Mouse (Mus musculus) lung, postnatal 10 days (tissue): ENCODE data around the gene Gm48551.

Experiments used
- DNase-seq: peaks from one replicate; pipeline ENCODE4 v3.0.0; 2021

Gene Gm48551

DNA sequence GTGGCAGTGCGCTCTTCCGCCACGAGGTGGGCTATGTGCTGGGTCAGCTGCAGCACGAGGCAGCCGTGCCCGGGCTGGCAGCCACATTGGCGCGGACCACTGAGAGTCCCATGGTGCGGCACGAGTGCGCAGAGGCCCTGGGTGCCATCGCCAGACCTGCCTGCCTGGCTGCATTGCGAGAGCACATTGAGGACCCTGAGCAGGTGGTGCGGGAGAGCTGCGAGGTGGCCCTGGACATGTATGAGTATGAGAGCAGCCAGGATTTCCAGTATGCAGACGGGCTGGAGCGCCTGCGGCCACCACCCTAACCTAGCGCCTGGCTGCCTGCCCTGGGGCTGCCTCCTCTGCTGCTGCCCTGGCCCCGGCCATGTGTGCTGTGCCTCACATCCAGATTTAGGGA is 3.5 kb downstream of the Gm48551 start:
- no peak for DNase-seq

GRCm38 (mm10) chr10:81388505-81389055 is 4.3 kb downstream of the Gm48551 start, which contains the start of gene Gm48552:
TSS of gene Gm48552 (plus strand) at chr10:81389005.
- DNase-seq: no peak

DNA sequence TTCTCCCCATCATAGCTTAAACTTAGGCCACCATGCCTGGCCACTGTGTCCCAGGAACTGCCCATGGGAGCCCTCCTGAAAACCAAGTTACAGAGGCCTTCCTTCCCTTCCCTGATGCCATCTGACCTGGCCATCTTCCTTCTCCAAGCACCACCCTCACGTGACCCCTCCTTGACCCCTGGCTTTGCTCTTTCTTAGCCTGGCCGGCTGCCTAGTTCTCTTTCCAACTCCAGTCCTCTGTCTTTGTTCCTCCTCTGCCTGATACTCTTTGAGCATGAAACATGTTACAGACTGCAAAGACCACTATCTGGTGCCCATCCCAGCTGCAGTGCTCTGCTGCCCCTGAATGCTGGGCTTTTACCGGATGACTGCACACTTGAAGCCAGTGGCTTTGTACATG is 5.1 kb downstream of the Gm48551 start:
- DNase-seq: peak; percentile 67

GRCm38 (mm10) chr10:81389801-81390677 is 5.8 kb downstream of the Gm48551 start:
- peak; percentile 88 for DNase-seq

DNA sequence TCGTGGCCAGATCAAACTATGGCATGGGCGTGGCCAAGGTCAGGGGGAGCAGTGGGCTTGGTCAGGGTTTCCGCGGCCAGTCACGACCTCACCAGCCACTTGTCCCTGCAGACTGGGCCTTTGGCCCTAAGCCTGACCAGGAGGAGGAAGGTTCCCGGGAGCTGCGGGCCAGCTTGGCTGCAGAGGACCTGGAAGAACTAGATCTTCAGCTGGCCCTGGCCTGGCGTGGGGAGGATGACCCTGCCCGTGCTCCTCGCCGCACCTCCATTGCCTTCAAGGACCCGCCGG is 6.4 kb downstream of the Gm48551 start:
- DNase-seq: no peak

- no peak for DNase-seq
These were observed 8.0 kb downstream of the Gm48551 start for GRCm38 (mm10) chr10:81392270-81392669.

DNA sequence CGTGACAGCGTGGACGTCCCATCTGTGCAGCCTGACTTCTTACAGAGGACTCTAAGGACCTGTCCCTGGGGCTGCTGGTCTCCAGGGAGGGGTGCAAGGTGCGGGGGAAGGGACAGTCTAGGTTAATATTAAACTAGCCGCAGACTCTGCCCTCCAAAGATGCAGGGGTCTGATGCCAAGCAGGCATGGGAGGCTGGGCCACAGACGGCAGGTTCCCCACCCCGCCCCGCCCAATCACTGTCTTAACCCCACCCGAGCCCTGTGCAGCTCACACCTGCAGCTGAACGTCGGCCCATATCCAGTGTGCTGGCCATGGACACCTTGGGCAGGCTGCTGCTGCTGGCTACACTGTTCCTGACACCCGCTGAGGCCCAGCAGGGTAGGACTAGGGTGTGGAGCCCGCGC is 8.5 kb downstream of the Gm48551 start, which contains the start of gene Smim24:
TSS of gene Smim24 (plus strand) at position 271 of the 405 bp plus-strand sequence.
- no peak for DNase-seq

DNA sequence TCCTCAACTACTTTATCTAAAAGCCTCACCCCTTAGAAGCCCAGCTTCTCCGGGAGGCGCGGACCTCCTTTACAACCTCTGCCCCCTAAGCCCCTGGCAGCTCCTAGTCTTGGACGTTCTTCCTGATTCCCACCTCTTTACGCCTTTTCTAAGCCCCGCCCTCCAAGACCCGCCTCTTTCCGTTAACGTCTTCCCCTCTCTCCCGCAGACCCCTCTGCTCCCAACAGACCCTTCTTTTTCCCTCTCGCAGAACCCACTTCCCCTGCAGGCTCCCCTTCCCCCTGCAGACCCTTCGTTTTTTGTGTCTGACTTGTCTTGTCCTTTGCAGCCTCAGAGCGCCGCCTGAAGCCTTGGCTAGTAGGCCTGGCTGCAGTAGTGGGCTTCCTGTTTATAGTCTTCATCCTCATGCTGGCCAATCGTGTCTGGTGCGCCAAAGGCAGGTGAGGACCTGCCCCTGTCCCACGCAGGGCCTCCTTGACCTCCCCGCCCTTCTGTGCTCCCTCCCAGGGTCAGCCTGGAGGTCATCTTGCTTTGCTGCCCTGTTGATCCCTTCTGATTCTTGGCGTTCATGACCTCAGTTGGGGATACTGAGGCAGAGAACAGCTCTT is 9.3 kb downstream of the Gm48551 start:
- peak; percentile 68 for DNase-seq

- DNase-seq: peak; percentile 85
These were observed 10.9 kb downstream of the Gm48551 start for GRCm38 (mm10) chr10:81395127-81395526.

DNA sequence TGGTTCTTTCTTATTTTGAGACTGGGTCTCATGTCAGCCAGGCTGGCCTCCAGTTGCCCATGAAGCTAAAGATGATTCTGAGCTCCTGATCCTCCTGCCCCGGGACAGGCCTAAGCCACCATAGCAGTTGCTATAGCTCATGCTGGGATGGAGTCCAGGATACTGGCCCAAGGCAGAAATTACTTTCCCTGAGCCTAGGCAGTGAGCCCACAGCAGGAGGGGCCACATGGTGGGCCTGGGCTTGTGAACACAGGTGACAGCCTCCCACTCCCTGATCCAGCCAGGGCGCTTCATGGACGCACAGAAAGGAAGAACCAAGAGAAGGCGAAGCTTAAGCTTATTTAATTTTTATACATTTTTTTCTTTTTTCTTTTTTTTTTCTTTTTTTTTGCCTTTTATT is 11.6 kb downstream of the Gm48551 start:
- no peak for DNase-seq

DNA sequence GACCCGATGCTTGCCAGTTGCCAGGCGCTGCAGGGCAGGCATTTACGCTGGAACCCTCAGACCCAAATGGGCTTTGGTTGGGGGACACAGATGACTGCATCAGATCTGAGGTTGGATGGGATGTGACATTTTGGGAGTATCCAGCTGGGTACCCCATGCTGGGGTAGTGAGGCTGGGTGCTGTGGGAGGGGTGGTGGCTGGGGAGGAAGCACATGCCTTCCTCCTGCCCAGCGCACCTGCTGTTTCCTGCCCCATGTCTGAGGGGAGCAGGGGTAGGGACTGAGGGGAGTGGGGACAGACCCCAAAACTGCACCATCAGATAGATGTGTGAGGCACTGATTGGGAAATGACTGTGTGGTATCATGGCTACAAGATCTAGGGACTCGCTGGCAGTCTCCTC is 12.5 kb downstream of the Gm48551 start:
- no peak for DNase-seq

DNA sequence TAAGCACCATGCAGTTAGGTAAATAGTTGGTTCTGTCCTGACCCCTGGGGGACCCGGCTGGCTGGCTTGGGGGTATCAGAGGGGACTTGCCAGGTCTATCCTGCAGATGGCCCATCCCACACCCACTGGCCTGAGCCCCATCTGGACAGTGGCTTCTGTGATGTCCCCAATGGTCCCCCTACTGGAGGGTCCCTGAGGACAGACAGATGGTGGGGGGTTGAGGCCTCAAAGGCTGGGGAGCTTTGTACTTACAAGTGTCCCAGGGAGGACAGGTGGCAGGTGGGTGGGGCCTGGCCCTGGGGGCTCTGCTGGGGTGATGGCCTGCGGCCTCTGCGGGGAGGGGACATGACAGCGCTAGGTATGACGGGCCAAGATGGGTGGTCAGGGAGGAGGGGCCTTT is 15.0 kb downstream of the Gm48551 start:
- DNase-seq: no peak

DNA sequence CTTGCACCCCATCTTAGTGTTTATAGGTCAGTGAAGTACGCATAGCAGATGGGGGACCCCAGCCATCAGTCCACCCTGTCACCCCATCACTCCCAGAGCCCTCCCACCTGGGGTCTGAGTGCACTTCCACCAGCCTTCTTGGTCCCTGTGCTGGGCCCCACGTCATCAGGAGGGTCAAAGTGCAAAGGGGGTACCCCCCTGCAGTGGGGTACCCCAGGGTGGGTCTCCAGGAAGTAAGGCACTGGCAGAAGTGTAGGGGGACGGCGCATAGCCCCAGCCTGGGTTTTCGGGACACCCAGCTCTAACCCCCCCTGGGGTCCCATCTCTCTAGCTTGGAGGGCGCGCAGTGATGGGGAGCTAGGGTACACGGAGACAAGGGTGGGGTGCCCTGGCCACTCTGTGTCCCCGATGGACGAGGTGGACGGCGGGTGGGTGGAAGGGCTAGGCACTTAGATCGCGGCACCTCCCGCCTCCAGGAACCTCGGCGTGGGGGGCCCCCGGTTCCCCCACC is 15.6 kb downstream of the Gm48551 start:
- DNase-seq: no peak

GRCm38 (mm10) chr10:81400371-81401204 is 16.3 kb downstream of the Gm48551 start:
- no peak for DNase-seq

- no peak for DNase-seq
These were observed 16.9 kb downstream of the Gm48551 start for GRCm38 (mm10) chr10:81401205-81401520.

GRCm38 (mm10) chr10:81401521-81402226 is 17.4 kb downstream of the Gm48551 start:
- peak; percentile 93 for DNase-seq

DNA sequence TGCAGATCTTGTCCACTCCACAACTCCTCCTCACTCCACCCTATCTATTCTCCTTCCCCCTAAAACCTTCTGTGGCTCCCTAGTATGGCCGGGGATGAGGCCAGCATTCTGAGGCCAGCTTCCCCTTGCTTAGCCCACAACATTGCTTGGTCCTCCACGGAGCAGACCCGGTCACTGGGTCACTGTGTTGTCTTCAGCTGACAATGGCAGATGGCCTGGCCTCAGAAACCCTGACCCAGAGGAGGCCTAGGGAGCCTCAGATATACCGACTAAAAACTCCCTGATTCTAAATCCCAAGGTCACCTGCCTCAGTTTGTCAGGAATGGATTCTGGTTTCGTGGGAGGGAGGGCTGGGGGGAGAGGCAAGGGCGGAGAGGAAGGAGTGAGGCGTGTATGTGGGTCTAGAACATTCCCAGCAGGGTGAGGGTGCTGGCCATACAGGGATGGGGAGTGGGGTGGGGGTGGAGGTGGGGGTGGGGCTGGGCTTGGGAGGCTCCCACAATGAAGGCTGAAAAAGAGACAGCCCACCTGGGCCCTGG is 18.0 kb downstream of the Gm48551 start:
- peak; percentile 16 for DNase-seq

DNA sequence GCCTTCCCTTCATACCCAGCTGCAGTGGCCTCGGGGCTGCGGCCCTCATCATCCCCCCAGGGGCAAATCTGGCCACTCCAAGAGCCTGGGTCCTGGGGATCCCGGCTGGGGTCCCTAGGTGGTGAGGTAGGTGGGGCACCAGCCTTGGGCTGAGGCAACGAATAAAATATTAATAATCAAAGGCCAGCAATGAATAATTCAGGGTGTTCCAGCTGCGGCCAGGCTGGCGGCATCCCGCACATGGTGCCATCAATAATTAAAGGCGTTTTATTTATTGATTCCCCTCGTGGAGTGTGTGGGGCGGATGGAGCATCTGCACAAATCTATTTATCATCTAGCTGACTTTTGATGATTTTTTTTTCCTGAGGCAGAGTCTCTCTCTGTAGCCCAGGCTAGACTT is 19.2 kb downstream of the Gm48551 start:
- DNase-seq: no peak

GRCm38 (mm10) chr10:81404082-81404481 is 19.8 kb downstream of the Gm48551 start:
- DNase-seq: peak; percentile 40

DNA sequence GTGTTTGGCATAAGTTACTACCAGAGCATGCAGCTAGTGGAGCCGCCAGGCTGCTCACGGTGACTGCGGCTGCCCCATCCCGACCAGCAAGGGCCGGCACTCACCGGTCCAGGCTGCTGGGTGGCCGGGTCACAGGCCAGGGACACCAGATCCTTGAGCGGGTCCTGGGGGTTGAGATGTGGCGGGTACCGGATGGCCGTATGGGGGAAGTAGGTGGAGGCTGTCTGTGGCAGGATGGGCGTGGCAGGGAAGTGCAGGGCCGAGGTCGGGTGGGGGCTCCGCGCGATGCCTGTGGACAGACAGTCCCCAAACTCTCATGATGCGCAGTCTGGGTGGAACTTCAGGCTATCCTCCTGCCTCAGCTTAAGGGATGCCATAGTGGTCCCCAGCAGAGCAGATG is 20.5 kb downstream of the Gm48551 start:
- DNase-seq: peak; percentile 70

DNA sequence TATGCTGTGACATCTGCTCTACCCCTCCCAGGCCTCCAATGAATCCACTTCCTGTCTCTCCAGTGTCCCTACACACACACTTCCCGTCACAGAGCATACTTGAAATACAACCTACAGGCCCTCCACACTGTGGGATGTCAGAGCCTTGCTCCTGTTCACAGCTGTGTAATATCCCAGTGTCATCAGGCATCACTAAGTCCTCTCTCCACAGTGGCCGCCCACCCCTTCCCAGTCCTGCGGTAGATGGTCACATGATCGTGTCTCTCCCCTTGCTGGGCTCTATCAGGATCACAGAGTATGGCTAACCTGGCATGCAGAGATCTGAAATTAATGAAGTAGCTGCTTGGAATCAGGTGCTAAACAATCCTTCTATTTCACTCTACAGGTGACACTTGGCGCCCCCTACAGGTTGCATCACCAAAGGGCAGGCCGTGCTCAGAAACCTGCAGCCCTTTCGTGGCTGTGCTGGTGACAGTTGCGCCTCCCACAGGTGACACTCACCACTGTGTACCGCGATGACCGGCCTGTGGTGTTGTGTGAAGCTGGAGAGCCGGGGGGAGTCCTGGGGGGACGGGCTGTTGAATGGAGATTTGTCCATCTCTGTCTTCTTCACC is 21.4 kb downstream of the Gm48551 start:
- peak; percentile 77 for DNase-seq
